Mouse (Mus musculus) limb, embryonic 10.5 days (tissue): Measurements from ENCODE around the gene Ankrd33b. TPM values are rescaled to one million over a fixed set of nuclear protein-coding genes. Genes with fewer than 3 reads are reported as not detected.
A peak's percentile ranks its signal among the peaks of the same experiment; 100 is the strongest.

Source experiments
- DNase-seq: peaks from one replicate; pipeline ENCODE4 v3.0.0-alpha.2; 2017; ENCODE audit warnings: low spot score
- H3K27ac ChIP-seq: fragments of 300-500 bp; sonication (generic); 2 replicates; pipeline ENCODE4 v1.5.1; 2016; ENCODE audit warnings: mild to moderate bottlenecking
- H3K27me3 ChIP-seq: fragments of 300-500 bp; sonication (generic); 2 replicates; pipeline ENCODE4 v1.6.1; 2016; ENCODE audit warnings: low read depth, mild to moderate bottlenecking; ENCODE audit not compliant: poor library complexity, severe bottlenecking
- H3K36me3 ChIP-seq: fragments of 300-500 bp; sonication (generic); 2 replicates; pipeline ENCODE4 v1.6.1; 2016; ENCODE audit warnings: mild to moderate bottlenecking, moderate library complexity
- H3K4me1 ChIP-seq: fragments of 300-500 bp; sonication (generic); 2 replicates; pipeline ENCODE4 v1.6.1; 2016
- H3K4me3 ChIP-seq: fragments of 300-500 bp; sonication (generic); 2 replicates; pipeline ENCODE4 v1.5.1; 2016; ENCODE audit warnings: mild to moderate bottlenecking, moderate library complexity
- H3K9me3 ChIP-seq: fragments of 300-500 bp; sonication (generic); replicated peaks from 2 replicates; pipeline ENCODE4 v1.6.1; 2016; ENCODE audit warnings: mild to moderate bottlenecking
- WGBS: fragments of 180-500 bp; shearing (Covaris S2); methylation state at CpG from one replicate; pipeline ENCODE4 v1.1.7; 2016; 5-methylcytosine and 5-hydroxymethylcytosine counted together
- polyA plus RNA-seq: library from polyadenylated mRNA; unstranded; fragments of >200 nt; fragmentation: Nextera tagmentation; extraction: Ambion mirVana; gene quantifications from 2 replicates; pipeline ENCODE4 v1.2.1, GENCODE M21; 2016

The Ankrd33b gene
- polyA plus RNA-seq, 1 experiment from 2014 or later: 0.39 TPM

- 19% methylated on average over 11 of the region's 11 CpGs for WGBS
- no peak overlapping the region for H3K27ac ChIP-seq
- no peaks in the 10 kb centered on the region for H3K36me3 ChIP-seq
- H3K4me1 ChIP-seq: peaks cover 40% of the 10 kb centered on the region
- no peaks in the 10 kb centered on the region for H3K9me3 ChIP-seq
- DNase-seq: peak; percentile 38
- H3K27me3 ChIP-seq: peaks cover 75% of the 10 kb centered on the region
- peak overlapping the region; percentile 68 for H3K4me3 ChIP-seq
Measured at GRCm38 (mm10) chr15:31365041-31365719, 2.3 kb downstream of the Ankrd33b start.

- no peak overlapping the region for H3K27ac ChIP-seq
- H3K27me3 ChIP-seq: peaks cover 67% of the 10 kb centered on the region
- H3K4me3 ChIP-seq: no peak overlapping the region
- H3K4me1 ChIP-seq: peaks cover 40% of the 10 kb centered on the region
- no peaks in the 10 kb centered on the region for H3K9me3 ChIP-seq
- no peaks in the 10 kb centered on the region for H3K36me3 ChIP-seq
- WGBS: 62% methylated on average over 6 of the region's 6 CpGs
- DNase-seq: no peak
Measured at GRCm38 (mm10) chr15:31364396-31364795, 3.1 kb downstream of the Ankrd33b start.

- Histone ChIP-seq H3K27me3 (peaks cover 63% of the 10 kb centered on the region), H3K27ac (no peak overlapping the region)
Measured at GRCm38 (mm10) chr15:31363981-31364361, 3.6 kb downstream of the Ankrd33b start.

GRCm38 (mm10) chr15:31363241-31363980 lies 4.1 kb downstream of the Ankrd33b start:
- Histone ChIP-seq H3K4me3 (no peak overlapping the region), H3K4me1 (peaks cover 31% of the 10 kb centered on the region), H3K36me3 (no peaks in the 10 kb centered on the region), H3K9me3 (no peaks in the 10 kb centered on the region), H3K27me3 (peaks cover 57% of the 10 kb centered on the region), H3K27ac (no peak overlapping the region)
- WGBS: 86% methylated on average over 13 of the region's 13 CpGs
- DNase-seq: no peak

More at GRCm38 (mm10) chr15:31363981-31364361, 3.6 kb downstream of the Ankrd33b start:
- DNase-seq: no peak
- no peaks in the 10 kb centered on the region for H3K9me3 ChIP-seq
- no peak overlapping the region for H3K4me3 ChIP-seq
- WGBS: 79% methylated on average over 8 of the region's 8 CpGs
- H3K36me3 ChIP-seq: no peaks in the 10 kb centered on the region
- H3K4me1 ChIP-seq: peaks cover 36% of the 10 kb centered on the region

- H3K4me1 ChIP-seq: peaks cover 11% of the 10 kb centered on the region
- no peak overlapping the region for H3K4me3 ChIP-seq
- no peak for DNase-seq
- 91% methylated on average over 9 of the region's 9 CpGs for WGBS
- H3K27ac ChIP-seq: no peak overlapping the region
- no peaks in the 10 kb centered on the region for H3K36me3 ChIP-seq
- H3K9me3 ChIP-seq: no peaks in the 10 kb centered on the region
- peaks cover 37% of the 10 kb centered on the region for H3K27me3 ChIP-seq
Measured at GRCm38 (mm10) chr15:31361259-31361853, 6.2 kb downstream of the Ankrd33b start.

- H3K27ac ChIP-seq: no peak overlapping the region
- H3K4me3 ChIP-seq: no peak overlapping the region
- peaks cover 4% of the 10 kb centered on the region for H3K4me1 ChIP-seq
- WGBS: 81% methylated on average over 6 of the region's 6 CpGs
- H3K27me3 ChIP-seq: peaks cover 29% of the 10 kb centered on the region
- H3K36me3 ChIP-seq: no peaks in the 10 kb centered on the region
- no peak for DNase-seq
- H3K9me3 ChIP-seq: no peaks in the 10 kb centered on the region
Measured at GRCm38 (mm10) chr15:31360593-31360992, 6.9 kb downstream of the Ankrd33b start.

GRCm38 (mm10) chr15:31359805-31360204 lies 7.7 kb downstream of the Ankrd33b start:
- Histone ChIP-seq H3K4me3 (no peak overlapping the region), H3K36me3 (no peaks in the 10 kb centered on the region), H3K27me3 (peaks cover 21% of the 10 kb centered on the region), H3K27ac (no peak overlapping the region), H3K4me1 (no peaks in the 10 kb centered on the region), H3K9me3 (no peaks in the 10 kb centered on the region)
- WGBS: 85% methylated on average over 6 of the region's 6 CpGs
- no peak for DNase-seq

GRCm38 (mm10) chr15:31352494-31353279 lies 14.8 kb downstream of the Ankrd33b start:
- WGBS: 87% methylated on average over 13 of the region's 13 CpGs
- H3K4me3 ChIP-seq: no peak overlapping the region
- DNase-seq: no peak

GRCm38 (mm10) chr15:31349810-31350341 lies 17.6 kb downstream of the Ankrd33b start:
- H3K27me3 ChIP-seq: no peaks in the 10 kb centered on the region
- no peaks in the 10 kb centered on the region for H3K9me3 ChIP-seq
- no peak overlapping the region for H3K27ac ChIP-seq
- DNase-seq: no peak
- no peaks in the 10 kb centered on the region for H3K4me1 ChIP-seq
- no peaks in the 10 kb centered on the region for H3K36me3 ChIP-seq
- 79% methylated on average over 7 of the region's 7 CpGs for WGBS
- H3K4me3 ChIP-seq: no peak overlapping the region

More at GRCm38 (mm10) chr15:31352494-31353279, 14.8 kb downstream of the Ankrd33b start:
- Histone ChIP-seq H3K36me3 (no peaks in the 10 kb centered on the region), H3K9me3 (no peaks in the 10 kb centered on the region), H3K27ac (no peak overlapping the region), H3K27me3 (no peaks in the 10 kb centered on the region), H3K4me1 (no peaks in the 10 kb centered on the region)

GRCm38 (mm10) chr15:31349046-31349445 lies 18.5 kb downstream of the Ankrd33b start:
- H3K4me1 ChIP-seq: no peaks in the 10 kb centered on the region
- DNase-seq: no peak
- no peaks in the 10 kb centered on the region for H3K36me3 ChIP-seq
- H3K27me3 ChIP-seq: no peaks in the 10 kb centered on the region
- no peak overlapping the region for H3K27ac ChIP-seq
- 91% methylated on average over 5 of the region's 5 CpGs for WGBS
- no peaks in the 10 kb centered on the region for H3K9me3 ChIP-seq
- no peak overlapping the region for H3K4me3 ChIP-seq

GRCm38 (mm10) chr15:31348241-31348640 lies 19.3 kb downstream of the Ankrd33b start:
- no peak for DNase-seq
- H3K27ac ChIP-seq: no peak overlapping the region
- H3K4me1 ChIP-seq: no peaks in the 10 kb centered on the region
- no peak overlapping the region for H3K4me3 ChIP-seq
- H3K27me3 ChIP-seq: no peaks in the 10 kb centered on the region
- no peaks in the 10 kb centered on the region for H3K36me3 ChIP-seq
- 89% methylated on average over 5 of the region's 5 CpGs for WGBS
- H3K9me3 ChIP-seq: no peaks in the 10 kb centered on the region

- WGBS: 64% methylated on average over 2 of the region's 2 CpGs
- Histone ChIP-seq H3K4me3 (no peak overlapping the region), H3K27me3 (no peaks in the 10 kb centered on the region), H3K36me3 (no peaks in the 10 kb centered on the region), H3K9me3 (no peaks in the 10 kb centered on the region), H3K27ac (no peak overlapping the region), H3K4me1 (no peaks in the 10 kb centered on the region)
- no peak for DNase-seq
Measured at GRCm38 (mm10) chr15:31346508-31346907, 21.0 kb downstream of the Ankrd33b start.
